Mouse (Mus musculus): ENCODE data around the gene Noxo1.
"Not testable (repeated sequence)": the region's sequence is repeated elsewhere in the genome, so short reads cannot be mapped to it uniquely, and the experiment has no call there.

Gene Noxo1

GRCm38 (mm10) chr17:24696011-24696697 is at the start of gene Noxo1, which contains the start of gene Gfer:
TSS of gene Noxo1 (plus strand) at chr17:24696234.
TSS of gene Gfer (minus strand) at chr17:24696156.
- DNase-seq (ENCODE audit: low spot score in 2 of 2): peak; percentile 34 to 68

GRCm38 (mm10) chr17:24646381-24646780 is 49.7 kb upstream of the Noxo1 start:
- DNase-seq (ENCODE audit: low spot score in 2 of 2): no peak

- DNase-seq (ENCODE audit: low spot score in 2 of 2): no peak
Measured at GRCm38 (mm10) chr17:24647493-24647892, 48.5 kb upstream of the Noxo1 start.

GRCm38 (mm10) chr17:24648731-24649377 is 47.2 kb upstream of the Noxo1 start:
- DNase-seq (ENCODE audit: low spot score in 2 of 2): no peak

- DNase-seq (ENCODE audit: low spot score in 2 of 2): peak; percentile 18 to 31
Measured at GRCm38 (mm10) chr17:24649581-24650069, 46.4 kb upstream of the Noxo1 start.

- DNase-seq (ENCODE audit: low spot score in 2 of 2): no peak
Measured at GRCm38 (mm10) chr17:24650070-24650616, 45.9 kb upstream of the Noxo1 start, which contains the start of gene Slc9a3r2. TSS of gene Slc9a3r2 (minus strand) at chr17:24650327.

- DNase-seq (ENCODE audit: low spot score in 2 of 2): no peak
Measured at GRCm38 (mm10) chr17:24650766-24651165, 45.3 kb upstream of the Noxo1 start.

- DNase-seq (ENCODE audit: low spot score in 2 of 2): no peak
Measured at GRCm38 (mm10) chr17:24651835-24652234, 44.2 kb upstream of the Noxo1 start.

- DNase-seq (ENCODE audit: low spot score in 2 of 2): peak; percentile 63 to 73
Measured at GRCm38 (mm10) chr17:24653967-24654710, 41.9 kb upstream of the Noxo1 start.

- no peak for DNase-seq (ENCODE audit: low spot score in 2 of 2)
Measured at GRCm38 (mm10) chr17:24654969-24655368, 41.1 kb upstream of the Noxo1 start.

GRCm38 (mm10) chr17:24658017-24658758 is 37.8 kb upstream of the Noxo1 start, which contains the start of gene Npw:
TSS of gene Npw (minus strand) at chr17:24658457.
- DNase-seq (ENCODE audit: low spot score in 2 of 2): peak in 1 of 2 experiments; percentile 18

GRCm38 (mm10) chr17:24667011-24667410 is 29.0 kb upstream of the Noxo1 start:
- not testable (repeated sequence) for DNase-seq (ENCODE audit: low spot score in 2 of 2)

GRCm38 (mm10) chr17:24667416-24667815 is 28.6 kb upstream of the Noxo1 start:
- DNase-seq (ENCODE audit: low spot score in 2 of 2): peak; percentile 62 to 70

GRCm38 (mm10) chr17:24669214-24669544 is 26.9 kb upstream of the Noxo1 start:
- DNase-seq (ENCODE audit: low spot score in 2 of 2): not testable (repeated sequence)

GRCm38 (mm10) chr17:24669545-24670245 is 26.3 kb upstream of the Noxo1 start, which contains the start of gene Zfp598:
TSS of gene Zfp598 (plus strand) at chr17:24669687.
- peak; percentile 91 to 93 for DNase-seq (ENCODE audit: low spot score in 2 of 2)

GRCm38 (mm10) chr17:24670246-24670844 is 25.7 kb upstream of the Noxo1 start:
- no peak for DNase-seq (ENCODE audit: low spot score in 2 of 2)

- peak; percentile 49 to 72 for DNase-seq (ENCODE audit: low spot score in 2 of 2)
Measured at GRCm38 (mm10) chr17:24671346-24671745, 24.7 kb upstream of the Noxo1 start.

- no peak for DNase-seq (ENCODE audit: low spot score in 2 of 2)
Measured at GRCm38 (mm10) chr17:24672141-24672540, 23.9 kb upstream of the Noxo1 start.

GRCm38 (mm10) chr17:24674277-24674676 is 21.8 kb upstream of the Noxo1 start:
- DNase-seq (ENCODE audit: low spot score in 2 of 2): no peak

GRCm38 (mm10) chr17:24676187-24676586 is 19.8 kb upstream of the Noxo1 start:
- peak; percentile 66 to 75 for DNase-seq (ENCODE audit: low spot score in 2 of 2)
